Mouse (Mus musculus) neural tube, embryonic 11.5 days (tissue): ENCODE results near the gene Smco3. TPM values are rescaled to one million over a fixed set of nuclear protein-coding genes. Genes with fewer than 3 reads are reported as not detected.

Source experiments
- ATAC-seq: fragments of 200-750 bp; cut with Nextera tagmentation; 2 replicates; pipeline ENCODE4 v1.8.0; 2017; ENCODE audit warnings: moderate number of reproducible peaks, mild to moderate bottlenecking, moderate TSS enrichment, moderate library complexity; ENCODE audit not compliant: insufficient read depth, low FRiP score, low TSS enrichment
- DNase-seq: peaks from one replicate; pipeline ENCODE4 v3.0.0-alpha.2; 2015; ENCODE audit warnings: low spot score
- H3K27ac ChIP-seq: fragments of 300-500 bp; sonication (generic); 2 replicates; pipeline ENCODE4 v1.5.1; 2014; ENCODE audit warnings: low read depth, mild to moderate bottlenecking, low read length
- H3K27me3 ChIP-seq: fragments of 300-500 bp; sonication (generic); 2 replicates; pipeline ENCODE4 v1.6.1; 2014; ENCODE audit warnings: mild to moderate bottlenecking, low read length, mixed read lengths; ENCODE audit not compliant: control insufficient read depth, insufficient read depth
- H3K36me3 ChIP-seq: fragments of 300-500 bp; sonication (generic); 2 replicates; pipeline ENCODE4 v1.6.1; 2014; ENCODE audit warnings: mild to moderate bottlenecking, low read length, moderate library complexity, mixed read lengths; ENCODE audit not compliant: control insufficient read depth, insufficient read depth
- H3K4me1 ChIP-seq: fragments of 300-500 bp; sonication (generic); 2 replicates; pipeline ENCODE4 v1.6.1; 2014; ENCODE audit warnings: low read length, mixed read lengths; ENCODE audit not compliant: control insufficient read depth, insufficient read depth
- H3K4me2 ChIP-seq: fragments of 300-500 bp; sonication (generic); 2 replicates; pipeline ENCODE4 v1.6.1; 2014; ENCODE audit warnings: low read depth, mild to moderate bottlenecking, moderate library complexity
- H3K4me3 ChIP-seq: fragments of 300-500 bp; sonication (generic); 2 replicates; pipeline ENCODE4 v1.5.1; 2014; ENCODE audit warnings: low read depth, low read length
- H3K9ac ChIP-seq: fragments of 300-500 bp; sonication (generic); 2 replicates; pipeline ENCODE4 v1.6.1; 2014; ENCODE audit warnings: mild to moderate bottlenecking, low read length
- H3K9me3 ChIP-seq: fragments of 300-500 bp; sonication (generic); 2 replicates; pipeline ENCODE4 v1.6.1; 2016; ENCODE audit warnings: low read length; ENCODE audit not compliant: control insufficient read depth
- WGBS: fragments of 180-500 bp; shearing (Covaris S2); extraction: QIAGEN DNeasy Blood & Tissue Kit; methylation state at CpG from one replicate; pipeline ENCODE4 v1.1.7; 2014; 5-methylcytosine and 5-hydroxymethylcytosine counted together
- polyA plus RNA-seq: library from polyadenylated mRNA; unstranded; fragments of >200 nt; fragmentation: Nextera tagmentation; extraction: Ambion mirVana; gene quantifications from 2 replicates; pipeline ENCODE4 v1.2.1, GENCODE M21; 2014

Smco3 gene
- polyA plus RNA-seq, 1 experiment from 2014 or later: 1.0 TPM

DNA sequence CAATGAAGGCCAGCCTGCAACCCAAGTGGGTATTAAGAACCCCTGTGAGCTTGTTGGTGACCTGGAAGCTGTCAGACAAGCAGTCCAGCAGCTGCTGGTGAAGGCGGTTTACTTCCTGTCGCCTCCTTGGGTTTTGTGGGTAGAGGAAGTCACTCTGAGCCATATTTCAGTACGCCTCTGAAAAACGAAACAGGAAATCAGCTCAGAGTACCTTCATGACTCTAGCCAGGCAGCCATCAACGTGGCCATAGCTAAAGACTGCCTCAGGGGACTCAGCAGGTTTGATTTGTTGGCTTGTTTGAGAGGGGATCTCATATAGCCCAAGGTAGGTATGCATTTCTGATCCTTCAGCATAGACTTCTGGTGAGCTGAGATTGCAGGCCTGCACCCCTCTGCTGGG, 3.5 kb downstream of the Smco3 start:
- no peaks in the 10 kb centered on the region for H3K36me3 ChIP-seq
- H3K4me2 ChIP-seq: no peak overlapping the region
- WGBS: 74% methylated on average over 5 of the region's 5 CpGs
- H3K27me3 ChIP-seq: no peaks in the 10 kb centered on the region; the same call in 1 of the 2 replicates
- H3K27ac ChIP-seq: no peak overlapping the region
- peaks cover 3% of the 10 kb centered on the region for H3K4me1 ChIP-seq
- DNase-seq: no peak
- no peak overlapping the region for H3K4me3 ChIP-seq
- ATAC-seq: no peak
- H3K9ac ChIP-seq: no peak overlapping the region
- H3K9me3 ChIP-seq: no peaks in the 10 kb centered on the region

DNA sequence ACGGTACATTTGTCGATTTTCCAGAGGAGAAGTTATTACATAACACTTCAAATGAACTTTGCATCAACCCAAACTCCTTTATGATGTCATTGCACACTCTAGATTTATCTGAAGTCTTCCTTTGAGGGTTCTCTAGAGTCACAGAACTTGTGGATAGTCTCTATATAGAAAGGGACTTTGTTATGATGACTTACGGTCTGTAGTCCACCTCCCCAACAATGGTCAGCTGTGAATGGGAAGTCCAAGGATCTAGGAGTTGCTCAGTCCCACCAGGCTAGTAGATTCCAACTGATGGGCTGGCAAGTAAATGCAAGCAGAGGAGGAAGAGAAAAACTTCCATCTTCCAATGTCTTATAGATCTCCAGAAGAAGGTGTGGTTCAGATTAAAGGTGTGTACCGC, 6.6 kb downstream of the Smco3 start:
- H3K9me3 ChIP-seq: no peaks in the 10 kb centered on the region
- peaks cover 2% of the 10 kb centered on the region; the same call in 1 of the 2 replicates for H3K36me3 ChIP-seq
- peak overlapping the region; percentile 47 for H3K9ac ChIP-seq
- H3K4me1 ChIP-seq: peaks cover 3% of the 10 kb centered on the region
- no peak overlapping the region for H3K27ac ChIP-seq
- H3K27me3 ChIP-seq: no peaks in the 10 kb centered on the region
- peak overlapping the region; percentile 56 for H3K4me2 ChIP-seq
- 30% methylated on average over 4 of the region's 4 CpGs for WGBS
- ATAC-seq (0 out of 2 replicates have a peak, but pooled peaks have one; percentile 14), DNase-seq (no peak)
- peak overlapping the region; percentile 82 for H3K4me3 ChIP-seq

DNA sequence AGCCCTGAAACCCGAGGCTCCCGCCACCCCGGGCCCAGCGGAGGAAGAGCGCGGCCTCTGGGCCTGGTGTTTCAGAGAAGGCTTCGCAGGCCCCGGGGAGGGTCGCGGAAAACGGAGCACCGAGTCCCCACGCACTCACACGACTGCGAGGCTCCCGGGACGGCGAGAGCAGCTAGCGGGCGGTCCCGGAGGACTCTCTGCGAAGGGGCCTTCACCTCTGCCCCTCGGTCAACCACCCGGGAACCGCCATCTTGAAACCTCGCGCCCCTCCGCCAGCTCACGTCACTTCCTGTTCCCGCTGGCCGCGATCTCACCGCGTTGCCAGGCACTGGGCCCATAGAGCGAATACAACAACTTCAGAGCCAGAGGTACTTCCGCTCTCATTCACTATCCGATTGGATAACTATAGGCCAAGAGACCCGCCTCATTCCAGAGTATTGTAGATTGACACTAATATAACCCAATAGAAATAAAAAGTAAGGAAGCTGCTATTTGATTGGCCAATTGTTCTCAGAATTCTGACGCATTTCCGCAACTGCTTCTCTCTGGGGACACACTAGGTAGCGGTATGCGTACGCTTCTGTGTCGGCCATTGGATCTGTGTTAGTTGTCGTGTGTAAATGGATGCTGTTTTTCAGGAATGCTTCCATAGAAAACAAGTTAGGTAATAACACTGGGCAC, 7.2 kb downstream of the Smco3 start, which contains the start of gene Wbp11:
TSS of gene Wbp11 (minus strand) at position 353 of the 681 bp plus-strand sequence.
- Histone ChIP-seq H3K4me2 (peak within 1 kb of the TSS; percentile 56), H3K9me3 (no peaks in the 10 kb centered on the region), H3K27ac (peak within 1 kb of the TSS; percentile 40; the same call in 1 of the 2 replicates), H3K36me3 (peaks cover 2% of the 10 kb centered on the region; the same call in 1 of the 2 replicates), H3K27me3 (no peaks in the 10 kb centered on the region), H3K4me1 (peaks cover 3% of the 10 kb centered on the region), H3K9ac (peak within 1 kb of the TSS; percentile 93), H3K4me3 (peak within 1 kb of the TSS; percentile 82)
- ATAC-seq (peak; percentile 100), DNase-seq (peak; percentile 94)
- whole genome bisulfite sequencing: under 1% methylated on average over 38 of the region's 45 CpGs

DNA sequence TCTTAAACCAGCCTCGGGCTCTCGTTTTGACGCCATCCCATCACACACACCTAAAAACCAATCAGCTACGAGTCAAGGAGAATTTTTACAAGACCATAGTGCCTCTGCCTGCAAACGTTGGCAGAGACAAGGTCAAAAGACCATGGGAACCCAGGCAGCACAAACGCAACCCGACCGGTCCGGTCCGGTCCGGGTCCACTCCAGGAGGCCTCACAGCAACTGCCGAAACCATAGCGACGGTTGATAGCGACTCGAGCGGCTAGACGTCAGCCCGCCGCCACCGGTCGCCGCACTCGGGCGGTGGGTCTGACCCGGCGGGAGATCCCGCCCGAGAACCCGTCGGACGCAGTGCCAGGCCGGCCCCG, 7.8 kb downstream of the Smco3 start, which contains the start of gene BC049715:
TSS of gene BC049715 (plus strand) at position 111 of the 365 bp plus-strand sequence.
- peak within 1 kb of the TSS; percentile 93 for H3K9ac ChIP-seq
- peaks cover 3% of the 10 kb centered on the region for H3K4me1 ChIP-seq
- under 1% methylated on average over 34 of the region's 34 CpGs for WGBS
- no peaks in the 10 kb centered on the region for H3K9me3 ChIP-seq
- DNase-seq: no peak
- H3K4me2 ChIP-seq: peak within 1 kb of the TSS; percentile 56
- H3K27ac ChIP-seq: peak within 1 kb of the TSS; percentile 40; the same call in 1 of the 2 replicates
- ATAC-seq: no peak; the same call in 1 of the 2 replicates
- peak within 1 kb of the TSS; percentile 82 for H3K4me3 ChIP-seq
- H3K27me3 ChIP-seq: no peaks in the 10 kb centered on the region
- H3K36me3 ChIP-seq: peaks cover 6% of the 10 kb centered on the region; the same call in 1 of the 2 replicates

DNA sequence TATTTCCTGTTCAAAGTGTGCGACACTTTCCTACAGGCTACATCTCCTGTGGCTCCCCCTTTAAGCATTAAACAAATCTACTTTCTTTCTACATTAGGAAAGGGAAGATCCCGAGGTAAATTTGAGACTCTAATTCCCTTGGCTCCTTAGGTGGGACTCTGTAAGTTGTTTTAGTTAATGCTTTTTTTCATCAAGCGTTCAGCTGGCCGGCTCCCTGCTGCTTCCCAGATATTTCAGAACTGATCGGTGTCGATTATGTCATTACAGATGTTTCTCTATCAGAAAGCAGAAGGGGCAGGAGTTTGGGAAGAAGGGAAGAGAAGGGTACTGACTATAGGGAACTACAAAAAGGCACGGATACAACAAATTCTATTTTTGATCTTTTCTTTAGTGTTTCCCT, 8.1 kb downstream of the Smco3 start:
- peak overlapping the region; percentile 82 for H3K4me3 ChIP-seq
- H3K27me3 ChIP-seq: no peaks in the 10 kb centered on the region
- H3K27ac ChIP-seq: no peak overlapping the region
- WGBS: 23% methylated on average over 7 of the region's 7 CpGs
- no peaks in the 10 kb centered on the region for H3K9me3 ChIP-seq
- H3K4me2 ChIP-seq: peak overlapping the region; percentile 54
- H3K4me1 ChIP-seq: peaks cover 3% of the 10 kb centered on the region
- H3K36me3 ChIP-seq: peaks cover 8% of the 10 kb centered on the region; the same call in 1 of the 2 replicates
- no peak for DNase-seq
- no peak for ATAC-seq
- peak overlapping the region; percentile 93 for H3K9ac ChIP-seq

DNA sequence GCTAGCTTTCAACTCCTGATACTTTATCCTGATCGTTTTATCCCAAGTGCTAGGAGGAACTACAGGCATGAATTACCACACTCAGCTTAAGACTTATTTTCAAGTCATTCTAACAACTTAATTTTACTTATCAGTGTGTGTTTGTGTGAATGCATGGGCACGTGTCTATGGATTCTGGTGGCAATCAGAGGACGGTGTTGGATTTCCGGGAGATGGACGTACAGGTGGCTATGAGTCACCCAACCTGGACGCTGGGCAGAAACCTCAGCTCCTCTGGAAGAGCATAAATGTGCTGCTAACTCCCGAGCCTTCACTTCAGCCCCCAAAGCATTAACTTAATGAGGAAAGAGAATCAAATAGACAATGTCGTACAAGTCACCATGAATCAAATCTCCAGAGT, 10.3 kb downstream of the Smco3 start:
- H3K36me3 ChIP-seq: peaks cover 21% of the 10 kb centered on the region
- no peak overlapping the region for H3K4me3 ChIP-seq
- H3K4me1 ChIP-seq: peaks cover 3% of the 10 kb centered on the region
- H3K4me2 ChIP-seq: no peak overlapping the region
- WGBS: 95% methylated on average over 8 of the region's 8 CpGs
- no peak overlapping the region for H3K9ac ChIP-seq
- no peaks in the 10 kb centered on the region for H3K27me3 ChIP-seq
- DNase-seq (no peak), ATAC-seq (no peak)
- no peak overlapping the region for H3K27ac ChIP-seq
- H3K9me3 ChIP-seq: no peaks in the 10 kb centered on the region

DNA sequence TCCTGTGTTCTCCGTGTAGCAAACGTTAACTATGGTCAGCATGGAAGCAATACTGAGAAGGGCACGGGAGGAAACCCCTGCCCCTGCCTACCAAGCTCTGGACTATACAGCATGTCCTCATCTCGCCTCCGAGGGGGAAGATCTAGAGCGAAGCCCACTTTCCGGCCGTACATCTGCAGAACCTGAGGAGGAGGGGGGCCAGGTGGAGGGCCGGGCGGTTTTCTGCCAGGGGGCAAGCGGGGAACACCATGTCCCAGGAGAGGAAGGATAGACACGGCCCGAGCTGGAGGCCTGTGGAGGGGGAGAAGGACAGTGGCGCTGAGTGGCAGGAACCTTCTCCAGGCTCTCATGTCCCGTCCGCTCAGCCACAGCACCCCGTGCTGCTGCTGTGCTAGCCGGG, 14.2 kb downstream of the Smco3 start:
- Histone ChIP-seq H3K4me1 (no peaks in the 10 kb centered on the region), H3K27me3 (no peaks in the 10 kb centered on the region), H3K9ac (no peak overlapping the region), H3K4me2 (no peak overlapping the region), H3K36me3 (peaks cover 30% of the 10 kb centered on the region), H3K27ac (no peak overlapping the region), H3K9me3 (no peaks in the 10 kb centered on the region), H3K4me3 (no peak overlapping the region)
- DNase-seq: no peak
- no peak for ATAC-seq
- WGBS: 95% methylated on average over 18 of the region's 18 CpGs

DNA sequence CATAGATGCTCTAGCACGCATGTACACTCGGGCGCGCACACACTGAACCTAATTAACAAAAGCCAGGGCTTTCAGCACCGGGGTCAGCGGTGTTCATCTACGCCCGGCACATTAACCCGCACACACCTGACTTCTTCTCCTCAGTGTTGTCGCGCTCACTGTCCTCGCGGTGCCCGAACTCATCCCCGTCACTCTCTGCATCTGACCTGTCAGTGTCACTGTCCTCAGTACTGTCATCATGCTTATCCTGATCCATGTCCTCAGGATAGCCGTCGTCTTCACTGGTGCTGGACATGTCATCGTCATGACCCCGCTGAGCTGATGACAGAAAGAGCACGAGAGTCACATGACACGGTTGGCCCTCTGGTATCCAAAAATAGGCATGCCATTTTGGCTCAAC, 14.9 kb downstream of the Smco3 start:
- H3K4me2 ChIP-seq: no peak overlapping the region
- no peak overlapping the region for H3K9ac ChIP-seq
- H3K36me3 ChIP-seq: peaks cover 33% of the 10 kb centered on the region
- ATAC-seq (no peak), DNase-seq (no peak)
- no peaks in the 10 kb centered on the region for H3K9me3 ChIP-seq
- H3K27me3 ChIP-seq: no peaks in the 10 kb centered on the region
- WGBS: 97% methylated on average over 21 of the region's 21 CpGs
- H3K27ac ChIP-seq: no peak overlapping the region
- H3K4me3 ChIP-seq: no peak overlapping the region
- H3K4me1 ChIP-seq: no peaks in the 10 kb centered on the region

DNA sequence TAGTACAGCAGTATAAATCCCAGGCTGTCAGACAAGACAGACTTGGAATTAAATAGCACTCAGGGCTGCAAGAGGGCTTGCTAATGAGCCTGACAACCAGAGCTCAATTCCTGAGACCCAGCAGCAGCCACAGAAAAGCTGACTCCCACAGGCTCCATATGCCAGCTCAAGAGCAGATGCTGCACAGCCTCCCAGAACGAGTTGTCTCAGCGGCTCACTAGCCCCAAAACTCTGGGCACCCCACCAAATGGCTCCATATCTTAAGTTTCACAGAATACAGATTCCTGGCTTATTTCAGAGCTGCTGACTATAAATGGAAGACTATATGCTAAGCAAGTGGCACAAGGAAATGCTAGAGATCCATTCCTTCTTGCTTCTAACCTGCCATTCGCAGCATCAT, 17.7 kb downstream of the Smco3 start:
- peaks cover 39% of the 10 kb centered on the region for H3K36me3 ChIP-seq
- H3K4me2 ChIP-seq: no peak overlapping the region
- no peak overlapping the region for H3K27ac ChIP-seq
- DNase-seq (no peak), ATAC-seq (no peak)
- H3K9me3 ChIP-seq: no peaks in the 10 kb centered on the region
- H3K4me1 ChIP-seq: no peaks in the 10 kb centered on the region
- no peaks in the 10 kb centered on the region for H3K27me3 ChIP-seq
- H3K9ac ChIP-seq: no peak overlapping the region
- no peak overlapping the region for H3K4me3 ChIP-seq
- 97% methylated on average over 3 of the region's 3 CpGs for WGBS
